Mouse (Mus musculus) layer of hippocampus, postnatal 10 days (tissue): ENCODE measurements around the gene Cercam. TPM values are rescaled to one million over a fixed set of nuclear protein-coding genes. Genes with fewer than 3 reads are reported as not detected.

Experiments used
- DNase-seq, 2 experiments: peaks; one replicate each; pipeline ENCODE4 v3.0.0; 2021; ENCODE audit warnings: low spot score in 2 of 2
- long read RNA-seq: library from polyadenylated mRNA; stranded (forward); transcript quantifications from one replicate; pipeline ENCODE4 v2.0.0, GENCODE M21; 2023
- total RNA-seq, 2 experiments: library from RNA; stranded (reverse); gene quantifications; 2 replicates each; pipeline ENCODE4 v1.2.3; 2021

Cercam gene
- 10 to 100 TPM; 11.9 to 15.0 TPM for total RNA-seq
- long read RNA-seq, partial matches to known transcripts, result 1 of 4 reads
- long read RNA-seq, other reads (novel, unspliced or antisense), result 1 of 4 reads

DNA sequence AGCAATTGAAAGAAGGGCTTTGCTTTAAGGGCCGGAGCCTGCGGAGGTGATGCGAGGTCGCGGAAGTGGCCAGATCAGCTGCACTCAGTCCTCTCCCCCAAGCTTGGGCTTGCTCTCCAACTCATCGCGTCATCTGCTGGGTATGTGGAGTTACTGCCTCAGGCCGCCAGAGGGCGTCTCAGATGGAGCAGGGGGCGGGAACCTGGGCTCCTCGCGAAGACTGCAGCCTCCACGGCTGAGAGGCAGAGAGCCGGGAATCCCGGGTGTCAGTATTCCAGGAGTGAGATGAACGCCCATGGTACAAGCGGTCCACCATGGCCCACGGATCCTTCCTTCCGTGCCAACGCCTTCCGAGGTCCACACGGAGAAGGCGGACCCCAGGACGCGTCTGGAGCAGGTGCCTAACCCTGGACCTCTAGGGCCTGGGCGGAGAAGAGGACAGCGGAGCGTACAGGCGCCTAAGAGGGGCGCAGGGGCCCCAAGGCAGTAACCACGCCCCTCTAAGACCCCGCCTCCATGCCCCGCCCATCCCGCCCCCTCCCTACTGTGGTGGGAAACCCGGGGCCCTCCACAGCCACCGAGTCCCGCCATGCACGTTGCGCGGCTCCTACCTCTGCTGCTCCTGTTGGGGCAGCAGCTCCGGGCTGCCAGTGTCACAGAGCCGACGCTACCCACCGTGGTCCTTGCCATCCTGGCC lies at the start of gene Cercam:
Cercam (plus strand) TSS at position 216 of the 697 bp plus-strand sequence.
- DNase-seq, result peak; percentile 88 to 89

DNA sequence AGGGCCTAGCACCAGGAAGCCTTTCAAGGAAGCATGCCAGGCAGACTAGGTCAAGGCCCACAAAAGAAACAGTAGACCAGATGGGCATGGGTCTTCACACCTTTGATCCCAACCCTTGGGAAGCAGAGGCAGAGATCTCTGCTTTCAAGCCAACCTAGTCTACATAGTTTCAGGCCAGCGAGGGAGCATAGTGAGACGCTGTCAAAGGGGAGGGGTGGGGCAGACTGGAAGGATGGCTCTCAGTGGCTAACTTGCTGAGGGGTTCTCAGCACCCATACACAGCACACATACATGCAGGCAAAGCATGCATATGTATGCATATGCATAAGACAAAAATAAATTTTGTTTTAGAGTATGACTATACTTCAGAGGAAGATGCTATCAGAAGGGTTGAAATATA lies 49.6 kb upstream of the Cercam start:
- no peak for DNase-seq

DNA sequence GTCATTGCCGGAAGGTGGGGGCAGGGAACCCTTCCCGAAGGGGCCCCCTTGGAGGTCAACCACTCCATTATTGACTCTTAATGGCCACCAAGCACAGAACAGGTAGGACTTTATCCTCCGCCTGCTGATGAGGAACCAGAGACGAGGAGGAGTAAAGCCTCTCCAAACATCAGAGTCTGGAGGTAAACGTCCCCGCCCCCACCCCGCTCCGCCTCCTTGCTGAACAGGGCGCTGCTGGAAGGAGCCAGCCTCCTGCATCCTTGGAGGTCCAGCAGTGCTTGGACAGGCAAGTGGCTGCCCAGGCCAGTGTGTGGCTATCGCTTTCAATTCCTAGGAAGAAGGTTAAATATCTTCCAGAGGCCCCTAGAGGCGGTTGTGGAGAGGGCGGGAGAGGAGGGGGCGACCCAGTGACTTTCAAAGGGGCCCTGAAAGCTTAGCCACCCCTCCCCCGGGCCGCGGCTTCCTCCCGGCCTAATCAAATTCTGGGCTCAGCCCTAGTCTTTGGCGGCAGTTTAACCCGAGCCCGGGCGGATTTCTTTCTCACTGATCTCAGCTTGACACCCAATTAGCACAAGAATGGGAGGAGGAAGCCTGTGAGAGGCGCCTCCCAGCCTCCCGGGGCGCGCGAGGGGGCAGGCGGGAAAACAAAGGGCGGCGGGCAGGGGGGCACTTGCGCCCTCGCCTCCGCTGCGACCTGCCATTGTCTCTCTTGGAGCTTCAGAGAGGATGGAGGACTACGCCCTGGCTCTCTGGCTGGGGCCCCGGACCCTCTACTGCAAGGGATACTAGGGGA lies 48.7 kb upstream of the Cercam start, which contains the start of gene Urm1:
Urm1 (plus strand) TSS at position 51 of the 793 bp plus-strand sequence.
- DNase-seq, result peak; percentile 65 to 70

DNA sequence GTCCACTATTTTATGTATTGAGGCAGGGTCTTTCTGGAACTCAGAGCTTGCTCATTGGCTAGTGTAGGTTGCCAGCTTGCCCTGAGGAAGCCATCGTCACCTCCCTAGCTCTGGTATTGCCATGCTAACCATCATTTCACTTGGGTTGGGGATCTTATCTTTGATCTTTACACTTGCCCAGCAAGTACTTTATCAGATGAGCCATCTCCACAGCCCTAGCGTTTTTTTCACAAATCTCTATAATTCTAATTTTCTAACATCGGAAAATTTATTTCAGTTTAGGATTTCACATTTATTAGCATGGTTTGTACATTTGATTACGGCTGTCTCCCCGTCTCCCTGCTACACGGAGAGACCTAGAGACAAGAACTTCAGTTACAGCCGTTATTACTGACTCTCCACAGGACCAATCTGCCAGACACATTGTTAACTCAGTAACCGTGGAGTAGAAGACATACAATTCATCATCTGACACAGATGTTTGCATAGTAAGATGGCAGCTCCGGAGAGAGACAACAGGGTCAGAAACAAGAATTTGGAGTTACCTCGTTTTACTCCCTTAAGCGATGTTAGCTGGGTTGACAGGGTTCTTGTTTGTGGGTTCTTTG lies 42.5 kb upstream of the Cercam start:
- no peak for DNase-seq

DNA sequence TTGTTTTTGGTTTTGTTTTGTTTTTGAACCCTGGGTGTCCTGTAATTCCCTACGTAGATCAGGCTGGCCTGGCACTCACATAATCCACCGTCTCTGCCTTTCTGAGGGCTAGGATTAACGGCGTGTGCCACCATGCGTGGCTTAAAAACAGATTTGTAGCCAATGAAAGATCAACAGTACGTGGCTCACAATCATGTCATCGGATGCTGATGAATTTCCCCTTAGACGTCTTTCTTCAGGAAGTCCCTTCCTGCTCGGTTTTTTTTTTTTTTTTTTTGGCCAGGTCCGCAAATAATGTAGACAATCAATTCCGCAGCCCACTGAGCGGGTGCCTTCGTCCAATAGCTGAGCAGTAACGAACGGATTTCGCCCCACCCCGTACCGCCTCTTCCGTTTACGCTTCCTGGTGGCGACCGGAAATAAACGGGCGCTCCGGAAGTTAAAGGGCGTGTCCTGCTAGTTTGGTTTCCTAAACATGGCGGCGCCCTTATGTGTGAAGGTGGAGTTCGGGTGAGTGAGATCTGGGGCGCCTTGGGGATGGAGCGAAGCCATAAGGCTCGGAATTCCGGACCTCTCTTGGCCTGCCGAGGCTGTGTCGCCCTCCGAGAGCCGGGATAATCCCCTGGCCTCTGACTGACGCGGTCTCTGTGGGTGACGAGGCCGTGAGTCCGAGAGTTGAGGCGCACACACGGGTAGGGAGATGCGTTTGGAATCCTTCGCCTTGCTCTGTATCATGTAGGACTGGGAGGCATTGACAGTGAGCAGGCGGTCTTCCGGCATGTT lies 41.8 kb upstream of the Cercam start:
- peak; percentile 88 to 93 for DNase-seq

DNA sequence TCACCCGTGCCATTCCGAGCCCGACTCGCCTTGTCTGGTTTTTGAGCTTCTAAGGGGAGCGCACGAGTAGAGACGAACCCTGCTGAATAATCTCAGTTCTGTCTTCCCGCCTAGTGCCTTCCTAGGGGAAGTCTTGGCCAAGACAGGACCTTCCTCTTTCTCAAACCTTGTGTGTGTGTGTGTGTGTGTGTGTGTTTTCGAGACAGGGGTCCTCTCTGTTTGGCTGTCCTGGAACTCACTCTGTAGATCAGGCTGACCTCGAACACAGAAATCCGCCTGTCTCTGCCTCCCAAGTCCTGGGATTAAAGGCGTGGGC lies 41.3 kb upstream of the Cercam start:
- DNase-seq, result no peak

DNA sequence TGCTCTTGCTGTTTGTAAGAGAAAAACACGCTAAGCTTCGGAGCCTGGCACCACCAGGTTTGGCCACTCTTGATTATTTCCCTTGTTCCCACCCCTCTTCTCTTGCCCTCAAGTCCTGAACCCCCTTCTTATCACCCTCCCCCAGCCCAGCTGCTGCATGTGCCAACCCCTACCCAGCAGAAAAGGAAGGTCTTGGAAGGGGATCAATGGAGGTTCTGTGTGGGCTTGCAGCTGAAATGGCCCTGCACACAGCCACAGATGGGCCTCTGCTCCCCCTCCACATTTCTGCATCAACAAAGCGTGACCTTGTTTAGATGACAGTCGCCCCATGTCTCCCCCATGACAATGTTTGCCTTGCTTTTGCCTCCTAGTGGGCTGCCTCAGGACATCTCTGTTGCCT lies 37.9 kb upstream of the Cercam start:
- no peak for DNase-seq

DNA sequence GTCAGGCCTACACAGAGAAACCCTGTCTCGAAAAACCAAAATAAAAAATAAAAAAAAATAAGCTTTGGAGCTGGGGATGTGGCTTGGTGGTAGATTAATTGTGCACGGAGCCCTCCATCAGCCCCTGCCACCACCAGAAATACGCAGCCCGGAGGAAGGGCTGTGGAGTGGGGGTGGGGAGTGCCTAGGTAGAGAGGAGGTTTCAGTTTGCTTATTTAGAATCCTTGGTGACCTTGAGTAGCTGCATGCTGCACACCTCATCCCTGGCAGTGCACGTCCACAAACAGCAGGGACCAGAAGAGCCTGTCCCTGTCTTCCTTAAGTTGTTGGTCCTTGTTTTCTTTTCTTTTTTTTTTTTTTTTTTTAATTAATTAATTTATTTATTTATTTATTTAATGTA lies 35.2 kb upstream of the Cercam start:
- no peak for DNase-seq

DNA sequence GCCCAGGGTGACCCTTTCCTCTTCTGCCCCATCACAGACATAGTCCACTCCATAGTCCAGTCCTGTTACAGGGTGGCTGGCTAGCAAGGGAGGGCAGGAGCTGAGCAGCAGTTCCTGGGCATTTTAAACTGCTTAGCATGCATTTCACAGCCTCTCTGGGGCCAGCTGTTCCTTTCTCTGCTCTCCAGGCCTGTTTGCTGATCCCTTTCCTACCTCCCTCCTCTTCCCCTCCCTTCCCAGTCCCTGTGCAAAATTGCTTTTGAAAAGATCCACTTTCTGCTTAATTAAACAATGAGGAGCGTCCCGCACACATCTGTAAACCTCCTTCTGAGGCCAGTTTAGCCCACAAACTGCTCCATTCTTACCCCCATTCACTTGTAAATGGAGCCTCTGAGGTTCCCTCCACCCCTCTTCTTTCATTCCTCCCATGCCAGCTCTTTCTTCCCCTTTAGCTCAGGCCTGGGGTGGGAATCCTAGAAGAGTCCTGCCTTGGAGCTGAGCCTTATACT lies 33.5 kb upstream of the Cercam start:
- no peak for DNase-seq

DNA sequence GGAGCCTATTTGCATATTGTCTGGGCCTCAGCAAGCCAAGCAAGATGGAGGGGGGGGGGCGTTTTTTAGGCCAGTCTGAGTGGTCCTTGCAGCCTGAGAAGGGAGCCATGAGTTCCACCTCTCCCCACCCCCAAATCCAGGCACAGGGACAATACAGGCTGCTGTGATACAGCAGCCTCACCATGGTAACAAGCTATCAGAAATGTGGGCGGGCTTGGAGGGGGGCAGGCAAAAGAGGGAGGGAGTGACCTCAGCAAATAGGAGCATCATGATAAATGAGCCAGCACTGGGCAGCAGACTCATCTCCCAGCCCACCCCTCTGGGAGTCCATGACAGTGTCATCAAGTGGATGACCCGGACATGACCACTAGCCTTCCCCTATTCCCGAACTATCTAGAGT lies 29.5 kb upstream of the Cercam start:
- DNase-seq, result no peak

DNA sequence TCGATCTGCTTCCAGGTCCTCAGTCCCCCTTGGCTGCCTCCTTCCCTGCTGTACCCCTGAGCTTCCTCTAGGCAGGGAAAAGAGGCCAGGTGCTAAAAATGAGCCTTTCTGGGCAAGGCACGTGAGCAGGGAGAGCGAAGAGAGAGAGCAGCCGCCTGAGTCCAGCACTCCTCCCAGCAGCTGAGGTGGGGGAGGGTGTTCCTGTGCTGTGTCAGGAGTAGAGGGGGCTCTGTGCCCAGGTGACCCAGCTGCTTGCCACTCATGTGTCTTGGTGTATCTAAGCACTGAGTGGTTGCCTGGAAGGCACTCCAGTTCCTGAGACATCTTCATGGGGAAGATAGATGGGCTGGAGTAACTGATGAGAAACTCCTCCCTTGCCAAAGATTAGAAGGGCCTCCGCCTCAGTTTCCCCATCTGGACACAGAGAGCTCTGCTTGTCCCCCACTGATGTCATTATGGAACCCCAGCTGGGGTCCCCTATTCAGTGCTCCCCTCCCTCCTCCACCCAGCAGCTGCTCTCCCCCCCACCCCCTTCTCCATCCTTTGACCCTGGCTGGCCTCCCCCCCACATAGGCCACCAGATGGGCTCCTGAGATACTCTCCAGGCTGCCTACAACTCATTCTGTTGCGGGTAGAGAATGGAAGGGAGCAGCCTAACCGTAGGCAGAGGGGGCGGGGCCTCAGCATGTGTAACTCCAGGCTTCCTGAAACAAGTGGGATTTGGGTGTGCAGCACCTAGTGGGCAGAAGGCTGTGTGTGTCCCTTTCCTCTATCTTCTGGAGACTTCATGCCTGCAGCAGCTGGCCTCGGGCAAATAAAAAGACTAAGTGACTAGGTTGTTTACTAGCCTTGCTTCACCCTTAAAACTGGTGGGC lies 25.5 kb upstream of the Cercam start:
- DNase-seq, result peak in 1 of 2 experiments; percentile 42

DNA sequence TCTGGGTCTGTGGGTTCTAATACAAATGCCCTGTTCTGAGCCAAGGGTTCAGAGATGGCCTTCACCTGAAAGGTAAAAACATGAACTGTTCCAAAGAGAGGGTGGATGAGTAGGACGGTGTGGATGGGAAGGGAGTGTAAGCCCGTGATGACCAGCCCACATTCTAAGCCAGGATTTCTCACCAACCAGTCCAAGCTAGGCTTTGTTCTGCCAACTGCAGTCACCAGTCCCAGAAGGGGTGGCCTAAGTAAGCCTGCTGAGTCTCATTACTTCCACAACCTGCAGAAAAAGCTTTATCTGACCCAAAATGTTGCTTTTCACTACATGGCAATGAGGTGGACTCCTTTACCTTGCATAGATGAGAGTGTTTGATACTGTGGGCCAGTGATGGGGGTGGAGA lies 24.8 kb upstream of the Cercam start:
- DNase-seq, result no peak

DNA sequence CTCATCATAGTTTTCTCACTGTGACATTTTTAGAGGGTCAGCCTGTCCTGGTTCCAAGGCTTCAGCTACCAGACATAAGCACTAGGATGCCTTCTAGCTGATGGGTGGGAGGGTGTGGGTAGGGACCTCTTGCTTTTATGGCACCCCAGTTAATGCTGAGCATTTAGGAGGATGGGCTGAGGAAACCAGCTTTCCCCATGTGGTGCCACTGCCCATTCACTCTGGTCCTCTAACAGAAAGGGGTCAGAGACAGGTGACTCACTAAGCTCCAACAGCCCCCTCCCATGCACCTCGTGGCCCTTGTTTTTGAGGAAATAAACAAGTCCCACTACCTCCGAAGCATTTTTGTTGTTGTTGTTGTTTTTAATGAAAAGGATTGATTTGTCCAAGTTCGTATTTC lies 24.3 kb upstream of the Cercam start:
- DNase-seq, result no peak

DNA sequence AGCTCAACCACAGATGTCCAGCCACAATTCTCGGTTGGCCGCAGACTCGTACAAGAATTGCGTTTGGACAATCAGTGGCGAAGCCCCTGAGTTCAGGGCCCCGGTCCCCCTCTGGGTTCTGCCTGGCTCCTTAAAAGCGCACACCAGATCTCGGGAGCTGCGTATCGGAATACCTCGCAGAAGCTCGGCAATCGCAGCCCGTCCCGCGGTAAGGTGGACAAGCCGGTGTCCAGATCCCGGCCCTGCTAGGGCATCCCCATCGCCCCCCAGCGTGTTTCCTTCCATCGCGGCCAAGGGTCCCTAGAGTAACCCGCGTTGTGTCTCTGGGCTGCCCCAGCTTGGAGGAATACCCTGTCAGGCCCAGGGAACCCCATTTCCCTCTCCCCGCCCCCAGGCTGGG lies 23.3 kb upstream of the Cercam start:
- no peak for DNase-seq

DNA sequence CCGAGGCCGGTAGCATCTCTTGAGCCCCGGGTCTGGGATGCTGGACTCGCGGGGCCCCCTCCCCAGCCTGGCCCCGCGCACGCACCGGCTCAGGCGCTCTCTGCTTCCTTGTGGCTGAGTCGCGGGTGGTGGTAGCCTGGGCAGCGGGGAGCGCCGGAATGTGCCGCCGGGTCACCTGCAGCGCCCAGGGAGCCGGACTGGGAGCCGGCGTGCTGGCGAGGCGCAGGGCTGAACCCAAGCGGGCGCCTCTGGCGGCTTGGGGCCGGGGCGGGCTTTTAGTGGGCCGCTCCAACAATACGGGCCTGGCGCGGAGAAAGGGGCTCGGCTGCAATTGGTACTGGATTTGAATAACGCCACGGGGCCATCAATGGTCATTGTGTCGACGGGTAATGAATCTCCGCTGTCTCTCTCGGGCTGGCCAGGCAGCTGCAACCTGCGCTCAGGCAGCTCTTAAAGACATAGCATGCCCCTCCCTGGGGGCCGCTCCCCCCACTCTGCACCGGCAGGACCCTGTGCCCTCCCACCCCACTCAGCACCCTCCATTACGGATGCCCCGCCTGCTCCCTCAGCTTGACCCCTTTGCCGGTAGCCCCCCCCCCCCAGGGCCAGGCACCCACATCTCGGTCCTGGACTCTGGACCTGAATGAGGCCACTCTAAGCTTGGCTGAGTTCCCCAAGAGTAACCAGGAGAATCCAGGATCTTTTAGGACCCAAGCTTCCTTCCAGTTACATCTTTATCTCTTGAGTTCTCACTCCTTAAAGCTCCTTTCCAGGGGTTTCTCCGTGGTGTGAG lies 22.7 kb upstream of the Cercam start:
- peak; percentile 32 to 47 for DNase-seq

DNA sequence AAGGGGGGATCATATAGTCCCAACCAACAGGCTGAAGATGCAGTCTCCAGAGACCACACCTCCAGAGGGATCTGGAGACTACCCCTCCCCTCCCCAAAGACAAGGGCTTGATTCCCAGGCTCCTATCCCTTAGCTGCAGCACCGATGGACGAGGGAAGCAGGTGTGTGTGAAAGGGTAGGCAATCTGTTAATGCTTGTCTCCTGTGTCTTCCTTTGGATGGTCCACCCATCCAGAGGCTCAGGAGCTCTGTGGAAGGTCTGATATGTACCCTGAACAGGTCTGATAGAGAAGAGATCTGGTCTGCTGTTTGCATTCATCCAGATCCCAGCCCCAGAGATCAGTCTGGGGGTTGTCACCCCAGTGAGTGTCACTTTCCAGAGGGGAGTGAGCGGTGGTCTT lies 22.1 kb upstream of the Cercam start:
- DNase-seq, result no peak

DNA sequence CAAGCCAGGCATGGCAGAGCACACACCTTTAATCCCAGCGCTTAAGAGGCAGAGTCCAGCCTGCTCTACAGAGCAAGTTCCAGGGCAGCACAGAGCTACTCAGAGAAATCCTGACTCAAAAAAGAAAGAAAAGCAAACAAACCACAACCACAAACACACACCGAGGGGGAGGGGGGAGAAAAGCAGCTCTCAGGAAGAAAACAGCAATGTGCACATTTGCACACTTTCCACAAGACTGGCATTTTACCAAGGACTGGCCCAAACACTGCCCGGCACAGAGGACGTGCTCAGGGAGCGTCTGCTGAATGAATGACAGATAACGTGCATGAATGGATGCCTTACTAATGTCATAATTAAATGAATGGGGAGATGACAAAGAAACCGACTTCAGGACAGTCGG lies 19.9 kb upstream of the Cercam start:
- DNase-seq, result no peak

DNA sequence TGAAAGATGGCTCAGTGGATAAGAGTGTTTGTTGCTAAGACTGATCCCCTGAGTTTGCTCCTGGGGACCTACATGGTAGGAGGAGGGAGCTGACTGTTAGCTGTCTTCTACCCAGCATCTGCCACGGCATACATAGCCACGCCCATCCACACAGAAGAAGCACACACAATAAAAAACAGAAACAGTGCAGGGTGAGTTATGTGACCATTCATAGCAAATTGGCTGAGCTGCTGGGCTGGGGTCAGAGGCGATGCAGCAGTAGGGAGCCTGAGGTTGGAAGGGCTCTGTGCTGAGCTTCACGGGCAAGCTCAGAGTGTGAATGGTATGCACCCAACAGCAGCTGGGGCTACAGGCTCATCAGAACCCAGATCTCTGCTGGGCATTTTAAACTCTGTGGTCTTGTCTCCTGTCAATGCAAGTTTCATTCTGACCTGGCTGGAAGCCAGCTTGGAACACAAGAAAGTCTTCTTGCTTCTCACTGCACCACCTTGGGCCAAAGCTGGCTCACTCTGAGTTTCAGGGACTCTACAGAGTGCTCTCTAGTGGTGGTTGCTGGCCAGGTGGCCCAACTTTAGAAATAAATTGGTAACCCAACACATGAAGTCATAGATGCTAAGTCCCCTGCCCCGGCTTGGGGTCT lies 19.0 kb upstream of the Cercam start:
- DNase-seq, result no peak

DNA sequence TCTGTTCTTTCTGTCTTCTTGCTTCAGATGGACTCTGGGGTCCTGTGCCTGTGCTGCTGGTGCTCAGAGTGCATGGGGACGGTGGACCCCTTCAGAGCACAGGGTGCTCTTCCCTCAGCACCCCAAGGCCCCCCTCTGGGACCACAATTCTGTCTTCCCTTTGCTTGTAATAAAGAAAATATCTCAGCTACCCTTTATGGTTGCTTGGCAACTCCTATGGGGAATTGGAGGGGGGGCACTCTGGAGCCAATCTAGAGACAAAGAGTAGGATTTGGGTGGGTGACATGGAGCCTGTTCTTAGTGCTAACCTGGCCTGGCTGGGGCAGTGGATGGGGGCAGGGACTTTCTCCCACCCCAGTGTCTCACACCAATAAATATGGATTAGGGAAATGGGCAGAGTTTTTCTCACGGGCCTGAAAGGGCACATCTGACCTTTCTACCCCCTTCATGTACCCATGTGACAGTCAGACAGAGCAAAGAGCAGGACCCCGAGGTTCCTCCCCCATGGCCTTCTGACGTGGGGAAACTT lies 15.9 kb upstream of the Cercam start:
- no peak for DNase-seq
